Mouse (Mus musculus): ENCODE data around the gene Xlr3c.
A peak's percentile ranks its signal among the peaks of the same experiment; 100 is the strongest.
"Not testable (repeated sequence)": the region's sequence is repeated elsewhere in the genome, so short reads cannot be mapped to it uniquely, and the experiment has no call there.

Gene Xlr3c

DNA sequence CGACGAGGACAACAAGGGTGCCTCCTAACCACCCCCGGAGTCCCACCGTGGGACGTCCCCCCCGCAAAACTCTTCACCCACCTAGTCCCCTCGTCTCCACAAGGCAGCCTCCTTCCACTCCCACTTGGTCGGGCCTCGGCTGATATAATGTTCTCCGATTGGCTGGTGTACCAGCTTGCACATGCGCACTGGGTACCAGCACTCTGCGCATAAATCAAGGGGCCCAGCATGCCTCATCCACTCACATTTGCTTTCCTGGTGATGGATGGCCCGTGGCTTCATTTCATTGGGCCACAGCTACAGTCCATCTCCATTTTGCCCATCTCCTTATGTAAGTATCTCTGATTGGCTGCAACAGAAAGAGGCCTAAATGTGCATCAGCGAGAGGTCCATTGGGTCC lies at the start of gene Xlr3c:
Gene Xlr3c, minus strand, starts transcription at position 121 of the 400 bp plus-strand sequence.
- DNase-seq: not testable (repeated sequence)

DNA sequence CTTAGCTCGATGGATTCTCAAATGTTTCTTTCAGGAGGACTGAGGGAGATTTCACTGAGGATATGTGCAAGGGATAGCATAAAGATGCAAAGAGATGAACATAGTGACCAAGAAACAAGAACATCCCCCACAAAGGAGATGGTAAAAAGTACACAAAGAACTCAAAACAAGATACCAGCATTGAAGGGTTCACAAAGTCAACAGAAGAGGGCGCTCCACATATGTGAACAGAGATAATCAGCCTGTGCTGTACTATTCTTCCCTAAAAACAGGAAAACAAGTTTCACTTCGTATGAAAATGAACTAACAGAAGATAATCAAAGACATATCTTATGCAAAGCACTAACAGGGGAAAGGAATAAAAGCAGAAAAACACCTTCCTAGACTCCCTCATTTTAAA lies 47.3 kb upstream of the Xlr3c start:
- DNase-seq: peak in 1 of 2 experiments; percentile 55

DNA sequence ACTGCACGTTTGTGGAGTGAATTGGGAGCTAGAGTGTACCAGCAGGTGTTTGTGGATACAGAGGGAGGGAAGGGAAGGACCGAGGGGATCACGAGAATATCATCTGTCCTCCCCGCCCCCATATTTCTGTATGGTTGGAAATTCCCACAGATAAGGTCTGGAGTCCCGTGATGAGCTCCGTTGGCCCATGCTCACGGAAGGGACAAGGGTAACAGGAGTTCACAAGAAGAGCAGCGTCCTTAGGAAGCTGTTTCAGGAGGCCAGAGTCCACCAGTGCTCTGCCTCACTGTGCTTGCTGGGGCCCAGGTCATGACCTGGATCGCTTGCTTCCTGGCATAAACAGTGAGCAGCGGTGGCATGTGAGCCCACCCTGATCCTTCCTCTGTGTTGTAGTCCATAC lies 30.6 kb upstream of the Xlr3c start:
- DNase-seq: not testable (repeated sequence)

DNA sequence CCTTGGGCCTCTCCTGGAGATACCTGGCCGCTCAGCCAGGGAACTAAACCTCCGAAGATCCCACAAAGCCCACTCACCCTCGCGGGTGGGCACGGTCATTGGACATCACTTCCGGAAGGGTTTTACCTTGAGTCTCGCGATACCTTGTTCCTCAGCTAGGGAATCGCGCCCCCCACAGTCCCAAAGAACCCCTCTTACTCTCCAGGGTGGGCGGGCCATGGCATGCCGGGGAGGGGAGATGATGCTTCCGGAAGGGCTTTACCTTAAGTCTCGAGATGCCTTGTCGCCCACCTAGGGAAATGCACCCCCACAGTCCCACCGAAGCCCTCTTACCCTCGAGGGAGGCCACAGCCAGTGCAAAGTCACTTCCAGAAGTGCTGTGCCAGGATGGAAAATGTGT lies 27.7 kb upstream of the Xlr3c start, which contains the start of the genes Xlr5a and Xlr5c:
Gene Xlr5a, minus strand, starts transcription at position 101 of the 400 bp plus-strand sequence.
Gene Xlr5c, minus strand, starts transcription at position 101 of the 400 bp plus-strand sequence.
- DNase-seq: not testable (repeated sequence)

DNA sequence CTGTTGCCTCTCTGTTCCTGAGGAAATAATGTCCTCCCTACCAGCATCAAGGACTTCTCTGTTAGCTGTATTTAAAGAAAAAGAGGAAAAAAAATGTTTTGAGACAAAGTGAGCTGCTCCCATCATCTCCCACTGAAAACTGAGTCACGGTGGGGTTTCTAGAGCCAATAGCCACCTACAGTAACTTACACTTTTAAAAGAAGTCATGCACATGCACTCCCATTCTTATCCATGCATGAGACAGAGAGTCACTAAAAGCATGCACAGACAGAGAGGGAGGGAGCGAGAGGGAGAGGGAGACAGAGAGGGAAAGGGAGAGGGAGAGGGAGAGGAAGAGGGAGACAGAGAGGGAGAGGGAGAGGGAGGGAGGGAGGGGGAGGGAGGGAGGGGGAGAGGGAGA lies 2.8 kb downstream of the Xlr3c start:
- not testable (repeated sequence) for DNase-seq

DNA sequence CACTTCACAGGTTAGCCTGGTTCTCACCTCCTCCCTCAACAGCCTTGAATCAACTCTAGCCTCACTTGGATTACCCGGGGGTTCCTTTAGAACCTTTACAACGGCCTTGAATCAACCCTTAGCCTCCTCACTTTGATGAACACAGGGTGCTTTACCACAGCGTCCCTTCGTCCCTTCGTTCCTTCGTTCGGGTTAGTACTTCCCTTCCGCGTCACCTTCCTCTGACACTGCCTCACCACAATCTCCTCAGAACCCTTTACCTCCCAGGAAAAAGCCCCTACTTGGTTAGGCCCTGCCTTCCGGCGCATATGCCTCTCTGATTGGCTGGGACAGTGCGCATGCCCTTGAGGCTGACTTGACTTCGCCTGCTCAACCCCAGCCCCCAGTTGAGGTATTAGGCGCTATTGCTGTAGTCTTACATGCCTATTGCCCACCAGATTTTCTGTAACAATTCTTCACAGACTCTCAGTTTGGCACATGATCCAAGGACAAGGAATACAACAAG lies 22.3 kb downstream of the Xlr3c start, which contains the start of gene Xlr4c:
Gene Xlr4c, minus strand, starts transcription at position 310 of the 505 bp plus-strand sequence.
- not testable (repeated sequence) for DNase-seq

DNA sequence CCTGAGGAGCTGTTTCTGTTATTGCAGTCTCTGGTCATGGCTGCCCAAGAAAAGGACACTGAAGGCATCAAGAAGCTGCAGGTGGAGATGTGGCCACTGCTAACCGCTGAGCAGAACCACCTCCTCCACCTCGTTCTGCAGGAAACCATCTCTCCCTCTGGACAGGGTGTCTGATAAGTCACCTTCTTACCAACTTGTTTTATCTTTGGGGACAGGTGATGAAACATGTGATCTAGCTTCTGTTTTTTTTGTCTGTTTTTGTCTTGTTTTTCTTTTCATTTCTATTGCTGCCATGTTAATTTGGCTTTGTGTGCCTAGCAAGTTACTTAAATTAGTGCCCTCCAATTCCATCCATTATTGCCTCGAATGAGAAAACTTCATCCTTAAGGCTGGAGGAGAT lies 35.9 kb downstream of the Xlr3c start:
- no peak for DNase-seq

DNA sequence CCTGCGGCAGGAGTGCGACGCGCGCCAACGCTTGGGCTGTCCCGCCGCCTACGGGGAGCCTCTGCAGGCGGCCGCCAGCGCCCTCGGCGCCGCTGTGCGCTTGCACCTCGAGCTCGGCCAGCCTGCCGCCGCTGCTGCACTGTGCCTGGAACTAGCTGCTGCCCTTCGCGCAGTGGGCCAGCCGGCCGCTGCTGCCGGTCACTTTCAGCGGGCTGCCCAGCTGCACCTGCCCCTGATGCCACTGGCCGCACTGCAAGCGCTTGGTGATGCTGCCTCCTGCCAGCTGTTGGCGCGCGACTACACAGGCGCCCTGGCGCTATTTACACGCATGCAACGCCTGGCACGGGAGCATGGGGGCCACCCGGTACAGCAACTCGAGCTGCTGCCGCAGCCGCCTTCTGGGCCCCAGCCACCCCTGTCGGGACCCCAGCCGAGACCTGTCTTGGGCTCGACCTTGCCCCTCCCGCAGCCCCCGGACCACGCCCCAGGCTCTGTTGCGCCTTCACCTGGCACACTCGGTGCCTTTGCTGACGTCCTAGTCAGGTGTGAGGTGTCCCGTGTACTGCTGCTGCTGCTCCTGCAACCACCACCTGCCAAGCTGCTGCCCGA lies 36.5 kb downstream of the Xlr3c start:
- peak in 1 of 2 experiments; percentile 71 for DNase-seq

DNA sequence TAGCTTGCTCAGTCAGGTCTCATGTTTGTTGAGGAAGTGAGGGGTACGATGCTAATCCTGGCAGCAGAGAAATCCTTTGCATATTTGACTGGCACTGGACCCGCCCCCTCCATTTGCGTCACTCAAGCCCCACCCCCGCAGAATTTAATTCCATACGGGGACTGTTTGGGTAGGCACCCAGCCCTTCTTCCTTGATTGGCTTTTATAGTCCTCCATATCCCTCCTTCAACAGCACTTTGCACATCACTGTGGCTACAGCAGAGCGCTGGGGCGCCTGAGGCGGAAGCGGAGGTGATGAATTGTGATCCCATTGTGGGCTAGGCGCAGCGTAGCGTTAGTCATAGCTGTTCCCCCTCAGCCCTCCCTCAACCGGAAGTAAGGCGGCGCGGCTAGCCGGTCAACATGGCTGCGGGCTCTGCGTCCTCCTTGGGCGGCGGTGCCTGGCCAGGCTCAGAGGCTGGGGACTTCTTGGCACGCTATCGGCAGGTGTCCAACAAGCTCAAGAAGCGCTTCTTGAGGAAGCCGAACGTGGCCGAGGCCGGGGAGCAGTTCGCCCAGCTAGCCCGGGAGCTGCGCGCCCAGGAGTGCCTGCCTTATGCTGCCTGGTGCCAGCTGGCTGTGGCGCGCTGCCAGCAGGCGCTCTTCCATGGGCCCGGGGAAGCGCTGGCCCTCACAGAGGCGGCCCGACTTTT lies 37.1 kb downstream of the Xlr3c start, which contains the start of gene F8a:
Gene F8a, plus strand, starts transcription at position 378 of the 692 bp plus-strand sequence.
- DNase-seq: peak; percentile 82 to 84

DNA sequence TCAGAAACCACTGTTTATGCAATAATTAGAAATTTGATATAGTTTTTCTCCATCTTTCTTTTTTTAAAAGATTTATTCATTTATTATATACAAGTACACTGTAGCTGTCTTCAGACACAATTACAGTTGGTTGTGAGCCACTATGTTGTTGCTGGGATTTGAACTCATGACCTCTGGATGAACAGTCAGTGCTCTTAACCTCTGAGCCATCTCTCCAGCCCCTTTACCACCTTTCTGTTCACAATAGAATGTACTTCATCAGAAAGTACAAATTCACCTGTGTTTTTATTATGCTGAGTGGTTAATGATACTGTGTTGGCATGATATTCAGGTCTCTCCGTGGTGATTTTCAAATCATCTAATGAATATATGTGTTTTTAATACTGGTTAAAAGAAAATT lies 39.8 kb downstream of the Xlr3c start:
- no peak for DNase-seq

DNA sequence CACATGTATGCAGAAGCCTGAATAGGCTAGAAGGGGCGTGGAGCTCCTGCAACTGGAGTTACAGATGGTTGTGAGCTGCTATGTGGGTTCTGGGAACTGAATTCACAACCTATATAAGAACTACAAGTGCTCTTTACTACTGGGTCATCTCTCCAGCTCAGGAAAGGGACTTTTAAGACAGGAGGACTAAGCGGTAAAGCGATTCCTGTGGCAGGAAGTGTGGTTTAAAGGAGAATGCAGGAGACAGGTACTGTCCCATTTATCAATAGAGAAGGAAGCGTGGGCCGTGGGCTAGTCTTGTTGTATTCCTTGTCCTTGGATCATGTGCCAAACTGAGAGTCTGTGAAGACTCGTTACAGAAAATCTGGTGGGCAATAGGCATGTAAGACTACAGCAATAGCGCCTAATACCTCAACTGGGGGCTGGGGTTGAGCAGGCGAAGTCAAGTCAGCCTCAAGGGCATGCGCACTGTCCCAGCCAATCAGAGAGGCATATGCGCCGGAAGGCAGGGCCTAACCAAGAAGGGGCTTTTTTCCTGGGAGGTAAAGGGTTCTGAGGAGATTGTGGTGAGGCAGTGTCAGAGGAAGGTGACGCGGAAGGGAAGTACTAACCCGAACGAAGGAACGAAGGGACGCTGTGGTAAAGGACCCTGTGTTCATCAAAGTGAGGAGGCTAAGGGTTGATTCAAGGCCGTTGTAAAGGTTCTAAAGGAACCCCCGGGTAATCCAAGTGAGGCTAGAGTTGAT lies 51.2 kb downstream of the Xlr3c start, which contains the start of gene Xlr4b:
Gene Xlr4b, plus strand, starts transcription at position 515 of the 746 bp plus-strand sequence.
- DNase-seq: not testable (repeated sequence)

All from cerebellum, postnatal 25 days (tissue).